Mouse (Mus musculus) embryonic facial prominence, embryonic 10.5 days (tissue): ENCODE data around the gene Car2. TPM values are rescaled to one million over a fixed set of nuclear protein-coding genes. Genes with fewer than 3 reads are reported as not detected.

Source experiments
- DNase-seq: peaks from one replicate; pipeline ENCODE4 v3.0.0-alpha.2; 2017; ENCODE audit warnings: low spot score
- H3K27ac ChIP-seq: fragments of 300-500 bp; sonication (generic); replicated peaks from 2 replicates; pipeline ENCODE4 v1.5.1; 2016; ENCODE audit warnings: mild to moderate bottlenecking
- H3K27me3 ChIP-seq: fragments of 300-500 bp; sonication (generic); replicated peaks from 2 replicates; pipeline ENCODE4 v1.6.1; 2016; ENCODE audit warnings: low read depth, mild to moderate bottlenecking; ENCODE audit not compliant: poor library complexity, severe bottlenecking
- H3K36me3 ChIP-seq: fragments of 300-500 bp; sonication (generic); replicated peaks from 2 replicates; pipeline ENCODE4 v1.6.1; 2016; ENCODE audit warnings: mild to moderate bottlenecking, moderate library complexity
- H3K4me1 ChIP-seq: fragments of 300-500 bp; sonication (generic); 2 replicates; pipeline ENCODE4 v1.6.1; 2016
- H3K4me3 ChIP-seq: fragments of 300-500 bp; sonication (generic); 2 replicates; pipeline ENCODE4 v1.5.1; 2016; ENCODE audit warnings: mild to moderate bottlenecking, moderate library complexity
- H3K9me3 ChIP-seq: fragments of 300-500 bp; sonication (generic); 2 replicates; pipeline ENCODE4 v1.6.1; 2016; ENCODE audit warnings: mild to moderate bottlenecking
- WGBS: fragments of 180-500 bp; shearing (Covaris S2); methylation state at CpG from one replicate; pipeline ENCODE4 v1.1.7; 2016; 5-methylcytosine and 5-hydroxymethylcytosine counted together
- polyA plus RNA-seq: library from polyadenylated mRNA; unstranded; fragments of >200 nt; fragmentation: Nextera tagmentation; extraction: Ambion mirVana; gene quantifications from 2 replicates; pipeline ENCODE4 v1.2.1, GENCODE M21; 2016

Gene Car2
- polyA plus RNA-seq, 1 experiment from 2014 or later = 77.4 TPM

GRCm38 (mm10) chr3:14863922-14864321 lies 22.2 kb upstream of the Car2 start:
- 88% methylated on average over 2 of the region's 2 CpGs for WGBS
- Histone ChIP-seq H3K27ac (no peak overlapping the region), H3K27me3 (no peaks in the 10 kb centered on the region), H3K9me3 (no peaks in the 10 kb centered on the region), H3K4me1 (peaks cover 14% of the 10 kb centered on the region), H3K4me3 (no peak overlapping the region), H3K36me3 (no peaks in the 10 kb centered on the region)
- no peak for DNase-seq

- Histone ChIP-seq H3K27me3 (no peaks in the 10 kb centered on the region), H3K9me3 (no peaks in the 10 kb centered on the region), H3K4me1 (peaks cover 17% of the 10 kb centered on the region), H3K27ac (no peak overlapping the region), H3K36me3 (no peaks in the 10 kb centered on the region), H3K4me3 (no peak overlapping the region)
- 84% methylated on average over 2 of the region's 2 CpGs for WGBS
- DNase-seq = no peak
Measured at GRCm38 (mm10) chr3:14865941-14866340, 20.1 kb upstream of the Car2 start.

GRCm38 (mm10) chr3:14869779-14870178 lies 16.3 kb upstream of the Car2 start:
- 23% methylated on average over 11 of the region's 11 CpGs for WGBS
- DNase-seq = peak; percentile 77
- H3K4me1 ChIP-seq = peaks cover 4% of the 10 kb centered on the region; the same call in 1 of the 2 replicates
- no peaks in the 10 kb centered on the region for H3K36me3 ChIP-seq
- H3K27me3 ChIP-seq = no peaks in the 10 kb centered on the region
- no peak overlapping the region for H3K27ac ChIP-seq
- no peak overlapping the region for H3K4me3 ChIP-seq
- H3K9me3 ChIP-seq = no peaks in the 10 kb centered on the region

GRCm38 (mm10) chr3:14870528-14870927 lies 15.5 kb upstream of the Car2 start:
- WGBS = 84% methylated on average over 1 of the region's 1 CpGs
- H3K4me3 ChIP-seq = no peak overlapping the region
- H3K9me3 ChIP-seq = no peaks in the 10 kb centered on the region
- H3K36me3 ChIP-seq = no peaks in the 10 kb centered on the region
- H3K27me3 ChIP-seq = no peaks in the 10 kb centered on the region
- no peak overlapping the region for H3K27ac ChIP-seq
- peaks cover 4% of the 10 kb centered on the region; the same call in 1 of the 2 replicates for H3K4me1 ChIP-seq
- no peak for DNase-seq

- no peaks in the 10 kb centered on the region for H3K36me3 ChIP-seq
- H3K27me3 ChIP-seq = no peaks in the 10 kb centered on the region
- peaks cover 4% of the 10 kb centered on the region; the same call in 1 of the 2 replicates for H3K4me1 ChIP-seq
- 52% methylated on average over 7 of the region's 7 CpGs for WGBS
- H3K27ac ChIP-seq = no peak overlapping the region
- no peak overlapping the region for H3K4me3 ChIP-seq
- no peaks in the 10 kb centered on the region for H3K9me3 ChIP-seq
- no peak for DNase-seq
Measured at GRCm38 (mm10) chr3:14871386-14871785, 14.7 kb upstream of the Car2 start.

- Histone ChIP-seq H3K27me3 (no peaks in the 10 kb centered on the region), H3K4me1 (peaks cover 4% of the 10 kb centered on the region; the same call in 1 of the 2 replicates), H3K36me3 (no peaks in the 10 kb centered on the region), H3K4me3 (no peak overlapping the region), H3K27ac (no peak overlapping the region), H3K9me3 (no peaks in the 10 kb centered on the region)
- DNase-seq = no peak
- WGBS = 48% methylated on average over 8 of the region's 8 CpGs
Measured at GRCm38 (mm10) chr3:14874402-14875040, 11.6 kb upstream of the Car2 start.

GRCm38 (mm10) chr3:14876325-14876918 lies 9.7 kb upstream of the Car2 start:
- no peak overlapping the region for H3K27ac ChIP-seq
- 73% methylated on average over 9 of the region's 9 CpGs for WGBS

GRCm38 (mm10) chr3:14877251-14877909 lies 8.7 kb upstream of the Car2 start:
- Histone ChIP-seq H3K4me3 (no peak overlapping the region), H3K9me3 (no peaks in the 10 kb centered on the region), H3K27ac (no peak overlapping the region; the same call in 1 of the 2 replicates), H3K4me1 (peaks cover 4% of the 10 kb centered on the region; the same call in 1 of the 2 replicates), H3K36me3 (no peaks in the 10 kb centered on the region), H3K27me3 (no peaks in the 10 kb centered on the region)
- no peak for DNase-seq
- 85% methylated on average over 7 of the region's 7 CpGs for WGBS

More at GRCm38 (mm10) chr3:14876325-14876918, 9.7 kb upstream of the Car2 start:
- no peaks in the 10 kb centered on the region for H3K27me3 ChIP-seq
- no peaks in the 10 kb centered on the region for H3K36me3 ChIP-seq
- no peak overlapping the region for H3K4me3 ChIP-seq
- H3K4me1 ChIP-seq = peaks cover 4% of the 10 kb centered on the region; the same call in 1 of the 2 replicates
- H3K9me3 ChIP-seq = no peaks in the 10 kb centered on the region
- DNase-seq = no peak

GRCm38 (mm10) chr3:14878749-14879223 lies 7.3 kb upstream of the Car2 start:
- Histone ChIP-seq H3K36me3 (no peaks in the 10 kb centered on the region), H3K4me3 (no peak overlapping the region), H3K4me1 (peaks cover 4% of the 10 kb centered on the region; the same call in 1 of the 2 replicates), H3K9me3 (no peaks in the 10 kb centered on the region), H3K27me3 (no peaks in the 10 kb centered on the region), H3K27ac (no peak overlapping the region)
- DNase-seq = no peak
- WGBS = 77% methylated on average over 6 of the region's 6 CpGs

- WGBS = 83% methylated on average over 3 of the region's 3 CpGs
- no peaks in the 10 kb centered on the region for H3K9me3 ChIP-seq
- H3K27ac ChIP-seq = no peak overlapping the region
- no peak for DNase-seq
- no peak overlapping the region for H3K4me3 ChIP-seq
- no peaks in the 10 kb centered on the region for H3K27me3 ChIP-seq
- H3K36me3 ChIP-seq = no peaks in the 10 kb centered on the region
- H3K4me1 ChIP-seq = peaks cover 4% of the 10 kb centered on the region; the same call in 1 of the 2 replicates
Measured at GRCm38 (mm10) chr3:14879293-14879692, 6.8 kb upstream of the Car2 start.

- 65% methylated on average over 2 of the region's 2 CpGs for WGBS
- no peaks in the 10 kb centered on the region for H3K9me3 ChIP-seq
- no peaks in the 10 kb centered on the region for H3K27me3 ChIP-seq
- H3K4me3 ChIP-seq = no peak overlapping the region
- H3K4me1 ChIP-seq = peaks cover 4% of the 10 kb centered on the region; the same call in 1 of the 2 replicates
- DNase-seq = no peak
- no peak overlapping the region for H3K27ac ChIP-seq
- no peaks in the 10 kb centered on the region for H3K36me3 ChIP-seq
Measured at GRCm38 (mm10) chr3:14880277-14880676, 5.8 kb upstream of the Car2 start.

GRCm38 (mm10) chr3:14882005-14882404 lies 4.1 kb upstream of the Car2 start:
- Histone ChIP-seq H3K9me3 (no peaks in the 10 kb centered on the region), H3K27ac (no peak overlapping the region), H3K36me3 (no peaks in the 10 kb centered on the region), H3K4me1 (peaks cover 4% of the 10 kb centered on the region; the same call in 1 of the 2 replicates), H3K27me3 (peaks cover 6% of the 10 kb centered on the region), H3K4me3 (no peak overlapping the region)
- no peak for DNase-seq
